Mouse (Mus musculus) neural tube, embryonic 13.5 days (tissue): ENCODE measurements around the gene Tgfb3. TPM values are rescaled to one million over a fixed set of nuclear protein-coding genes. Genes with fewer than 3 reads are reported as not detected.

Experiments
- ATAC-seq: fragments of 200-750 bp; cut with Nextera tagmentation; 2 replicates; pipeline ENCODE4 v1.8.0; 2017; ENCODE audit warnings: low read depth, mild to moderate bottlenecking, moderate TSS enrichment, moderate library complexity
- H3K27ac ChIP-seq: fragments of 300-500 bp; sonication (generic); replicated peaks from 2 replicates; pipeline ENCODE4 v1.5.1; 2015; ENCODE audit warnings: moderate library complexity, mild to moderate bottlenecking, inconsistent platforms
- H3K27me3 ChIP-seq: fragments of 300-500 bp; sonication (generic); 2 replicates; pipeline ENCODE4 v1.6.1; 2015; ENCODE audit warnings: mild to moderate bottlenecking, inconsistent platforms
- H3K36me3 ChIP-seq: fragments of 300-500 bp; sonication (generic); 2 replicates; pipeline ENCODE4 v1.6.1; 2015; ENCODE audit warnings: mild to moderate bottlenecking, inconsistent platforms
- H3K4me1 ChIP-seq: fragments of 300-500 bp; sonication (generic); replicated peaks from 2 replicates; pipeline ENCODE4 v1.6.1; 2015; ENCODE audit warnings: inconsistent platforms
- H3K4me2 ChIP-seq: fragments of 300-500 bp; sonication (generic); 2 replicates; pipeline ENCODE4 v1.6.1; 2015; ENCODE audit warnings: inconsistent platforms, mild to moderate bottlenecking, moderate library complexity
- H3K4me3 ChIP-seq: fragments of 300-500 bp; sonication (generic); 2 replicates; pipeline ENCODE4 v1.5.1; 2015; ENCODE audit warnings: mild to moderate bottlenecking, inconsistent platforms
- H3K9ac ChIP-seq: fragments of 300-500 bp; sonication (generic); 2 replicates; pipeline ENCODE4 v1.6.1; 2015; ENCODE audit warnings: moderate library complexity, mild to moderate bottlenecking, inconsistent platforms
- H3K9me3 ChIP-seq: fragments of 300-500 bp; sonication (generic); 2 replicates; pipeline ENCODE4 v1.6.1; 2016; ENCODE audit warnings: inconsistent platforms
- WGBS: fragments of 180-500 bp; shearing (Covaris S2); methylation state at CpG from one replicate; pipeline ENCODE4 v1.1.7; 2015; 5-methylcytosine and 5-hydroxymethylcytosine counted together
- polyA plus RNA-seq: library from polyadenylated mRNA; unstranded; fragments of >200 nt; fragmentation: Nextera tagmentation; extraction: Ambion mirVana; gene quantifications from 2 replicates; pipeline ENCODE4 v1.2.1, GENCODE M21; 2015

Gene Tgfb3
- polyA plus RNA-seq, 1 experiment from 2014 or later: 8.1 TPM

GRCm38 (mm10) chr12:86077736-86078135 lies 1.1 kb downstream of the Tgfb3 start:
- ATAC-seq: no peak
- WGBS: 25% methylated on average over 11 of the region's 11 CpGs
- Histone ChIP-seq H3K27me3 (peaks cover 22% of the 10 kb centered on the region), H3K27ac (no peak overlapping the region; the same call in 1 of the 2 replicates), H3K9me3 (no peaks in the 10 kb centered on the region), H3K36me3 (no peaks in the 10 kb centered on the region), H3K4me1 (peaks cover 42% of the 10 kb centered on the region), H3K4me3 (peak overlapping the region; percentile 55), H3K9ac (peak overlapping the region; percentile 73), H3K4me2 (peak overlapping the region; percentile 86)

- H3K9me3 ChIP-seq: no peaks in the 10 kb centered on the region
- peaks cover 42% of the 10 kb centered on the region for H3K4me1 ChIP-seq
- no peak for ATAC-seq
- H3K4me3 ChIP-seq: peak overlapping the region; percentile 55
- peaks cover 22% of the 10 kb centered on the region for H3K27me3 ChIP-seq
- H3K4me2 ChIP-seq: peak overlapping the region; percentile 86
- peak overlapping the region; percentile 73 for H3K9ac ChIP-seq
- 10% methylated on average over 8 of the region's 8 CpGs for WGBS
- H3K27ac ChIP-seq: no peak overlapping the region; the same call in 1 of the 2 replicates
- H3K36me3 ChIP-seq: no peaks in the 10 kb centered on the region
Measured at GRCm38 (mm10) chr12:86077322-86077721, 1.5 kb downstream of the Tgfb3 start.

DNA sequence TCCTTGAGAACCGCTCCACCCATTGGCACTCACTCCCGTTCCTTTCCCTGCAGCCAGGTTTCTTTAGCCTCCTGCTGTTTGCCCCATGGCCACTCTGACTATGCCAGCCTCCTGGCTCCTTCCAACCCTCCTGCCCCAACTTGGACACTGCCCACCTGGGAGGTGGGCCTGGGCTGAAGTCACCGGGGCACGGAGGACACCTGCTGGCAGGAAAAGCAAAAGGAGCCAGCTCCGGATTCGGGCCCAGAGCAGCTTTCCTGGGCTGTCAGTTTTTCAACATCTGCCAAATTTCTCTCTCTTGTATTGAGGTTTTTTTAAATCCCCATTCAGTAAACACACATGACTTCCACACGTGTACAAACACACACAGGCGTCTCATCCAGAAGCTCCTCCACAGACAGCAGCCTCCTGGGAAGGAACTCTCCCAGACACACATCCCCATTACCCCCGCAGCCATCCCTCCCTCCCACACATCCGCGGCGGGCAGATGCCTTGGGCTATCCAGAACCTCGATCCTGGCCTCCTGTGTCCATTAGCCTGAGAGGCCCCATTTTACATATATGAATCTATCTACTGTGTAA lies 2.4 kb downstream of the Tgfb3 start:
- H3K27ac ChIP-seq: no peak overlapping the region
- H3K4me2 ChIP-seq: peak overlapping the region; percentile 86
- H3K27me3 ChIP-seq: peaks cover 21% of the 10 kb centered on the region
- 7% methylated on average over 13 of the region's 13 CpGs for WGBS
- no peak for ATAC-seq
- peak overlapping the region; percentile 55 for H3K4me3 ChIP-seq
- no peaks in the 10 kb centered on the region for H3K9me3 ChIP-seq
- H3K9ac ChIP-seq: peak overlapping the region; percentile 55; the same call in 1 of the 2 replicates
- H3K36me3 ChIP-seq: no peaks in the 10 kb centered on the region
- H3K4me1 ChIP-seq: peaks cover 38% of the 10 kb centered on the region

GRCm38 (mm10) chr12:86075358-86075757 lies 3.5 kb downstream of the Tgfb3 start:
- 84% methylated on average over 7 of the region's 7 CpGs for WGBS
- H3K4me3 ChIP-seq: no peak overlapping the region
- peak overlapping the region; percentile 86; the same call in 1 of the 2 replicates for H3K4me2 ChIP-seq

DNA sequence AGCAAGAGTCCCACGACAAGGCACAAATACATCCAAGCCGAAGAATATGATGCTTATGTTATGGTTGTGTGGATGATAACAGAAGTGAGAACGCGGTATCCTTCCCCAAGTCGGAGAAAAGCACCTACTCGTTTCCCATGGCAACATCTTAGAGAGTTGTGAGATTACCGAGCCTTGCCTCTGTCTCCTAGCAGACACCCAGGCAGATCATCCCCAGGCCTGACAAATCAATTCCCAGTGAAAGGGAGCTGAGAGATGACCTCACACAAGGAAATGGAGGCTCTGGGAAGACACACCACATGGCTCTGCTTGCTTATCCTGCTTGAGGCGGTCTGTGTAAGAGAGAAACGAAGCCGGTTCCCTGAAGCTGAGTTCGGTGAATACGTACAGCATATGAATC lies 4.2 kb downstream of the Tgfb3 start:
- 84% methylated on average over 12 of the region's 12 CpGs for WGBS
- Histone ChIP-seq H3K4me1 (peaks cover 38% of the 10 kb centered on the region), H3K36me3 (no peaks in the 10 kb centered on the region), H3K4me3 (no peak overlapping the region), H3K4me2 (no peak overlapping the region), H3K9ac (no peak overlapping the region), H3K27ac (no peak overlapping the region), H3K27me3 (0 out of 2 replicates have a peak, but pooled peaks cover 8% of the 10 kb centered on the region), H3K9me3 (no peaks in the 10 kb centered on the region)
- no peak for ATAC-seq

More at GRCm38 (mm10) chr12:86075358-86075757, 3.5 kb downstream of the Tgfb3 start:
- H3K27me3 ChIP-seq: peaks cover 11% of the 10 kb centered on the region; the same call in 1 of the 2 replicates
- H3K4me1 ChIP-seq: peaks cover 38% of the 10 kb centered on the region
- H3K9me3 ChIP-seq: no peaks in the 10 kb centered on the region
- no peak for ATAC-seq
- H3K27ac ChIP-seq: no peak overlapping the region
- H3K9ac ChIP-seq: no peak overlapping the region
- no peaks in the 10 kb centered on the region for H3K36me3 ChIP-seq

GRCm38 (mm10) chr12:86071432-86071831 lies 7.4 kb downstream of the Tgfb3 start:
- Histone ChIP-seq H3K27ac (no peak overlapping the region; the same call in 1 of the 2 replicates), H3K4me1 (peaks cover 10% of the 10 kb centered on the region), H3K27me3 (no peaks in the 10 kb centered on the region), H3K9ac (no peak overlapping the region), H3K4me3 (no peak overlapping the region), H3K36me3 (0 out of 2 replicates have a peak, but pooled peaks cover 1% of the 10 kb centered on the region), H3K4me2 (no peak overlapping the region), H3K9me3 (no peaks in the 10 kb centered on the region)
- ATAC-seq: no peak
- 57% methylated on average over 6 of the region's 6 CpGs for WGBS

DNA sequence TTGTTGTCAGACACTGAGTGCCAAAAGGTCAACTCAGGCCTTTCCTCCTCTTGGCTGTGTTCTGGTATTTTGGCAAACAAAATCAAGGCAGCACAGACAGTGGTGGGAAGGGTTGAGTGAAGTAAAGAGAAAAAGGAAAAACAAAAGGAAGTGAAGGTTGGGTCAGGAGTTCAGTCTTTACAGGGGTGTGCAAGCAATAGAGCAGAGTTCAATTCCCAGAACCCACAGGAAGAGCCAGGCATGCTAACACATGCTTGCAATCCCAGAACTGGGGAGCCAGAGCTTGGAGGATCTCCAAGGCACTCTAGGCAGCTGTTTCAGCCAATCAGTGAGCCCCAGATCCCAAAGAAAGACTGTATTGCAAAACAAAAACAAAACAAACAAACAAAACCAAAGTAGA lies 14.0 kb downstream of the Tgfb3 start:
- ATAC-seq: no peak
- peaks cover 17% of the 10 kb centered on the region; the same call in 1 of the 2 replicates for H3K36me3 ChIP-seq
- no peak overlapping the region for H3K4me2 ChIP-seq
- H3K27me3 ChIP-seq: no peaks in the 10 kb centered on the region
- H3K27ac ChIP-seq: no peak overlapping the region
- no peaks in the 10 kb centered on the region for H3K4me1 ChIP-seq
- H3K9ac ChIP-seq: no peak overlapping the region
- H3K4me3 ChIP-seq: no peak overlapping the region
- no peaks in the 10 kb centered on the region for H3K9me3 ChIP-seq

- ATAC-seq: no peak
- H3K36me3 ChIP-seq: peaks cover 22% of the 10 kb centered on the region; the same call in 1 of the 2 replicates
- H3K4me2 ChIP-seq: no peak overlapping the region
- H3K4me3 ChIP-seq: no peak overlapping the region
- no peak overlapping the region for H3K9ac ChIP-seq
- H3K9me3 ChIP-seq: no peaks in the 10 kb centered on the region
- no peaks in the 10 kb centered on the region for H3K27me3 ChIP-seq
- no peak overlapping the region for H3K27ac ChIP-seq
- H3K4me1 ChIP-seq: no peaks in the 10 kb centered on the region
- WGBS: 85% methylated on average over 6 of the region's 6 CpGs
Measured at GRCm38 (mm10) chr12:86059341-86059740, 19.5 kb downstream of the Tgfb3 start.

GRCm38 (mm10) chr12:86057516-86057915 lies 21.3 kb downstream of the Tgfb3 start:
- Histone ChIP-seq H3K4me3 (no peak overlapping the region), H3K4me1 (no peaks in the 10 kb centered on the region), H3K27ac (no peak overlapping the region), H3K9ac (no peak overlapping the region), H3K4me2 (no peak overlapping the region), H3K9me3 (no peaks in the 10 kb centered on the region), H3K36me3 (0 out of 2 replicates have a peak, but pooled peaks cover 16% of the 10 kb centered on the region), H3K27me3 (no peaks in the 10 kb centered on the region)
- WGBS: 83% methylated on average over 8 of the region's 8 CpGs
- ATAC-seq: no peak

DNA sequence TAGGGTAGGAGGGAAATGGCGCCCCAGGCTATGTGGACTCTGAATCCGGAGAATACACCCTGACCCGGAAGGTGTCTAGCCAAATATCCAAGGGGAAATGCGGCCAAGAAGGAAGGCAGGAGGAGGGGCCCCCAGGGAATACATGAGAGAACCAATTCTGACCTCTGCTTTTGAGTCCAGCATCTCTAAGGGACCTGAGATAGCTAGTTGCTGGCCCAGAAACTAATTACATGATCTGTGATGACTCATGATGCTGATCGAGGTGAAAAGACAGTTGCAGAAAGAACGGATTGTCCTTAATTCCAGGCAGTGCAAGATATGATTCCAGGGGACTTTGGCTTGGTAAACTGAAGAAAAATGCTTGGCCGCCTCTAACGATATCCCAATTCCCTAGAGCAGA lies 21.9 kb downstream of the Tgfb3 start:
- ATAC-seq: no peak
- H3K4me2 ChIP-seq: no peak overlapping the region
- H3K36me3 ChIP-seq: 0 out of 2 replicates have a peak, but pooled peaks cover 13% of the 10 kb centered on the region
- H3K4me3 ChIP-seq: no peak overlapping the region
- 90% methylated on average over 8 of the region's 8 CpGs for WGBS
- no peaks in the 10 kb centered on the region for H3K9me3 ChIP-seq
- H3K27me3 ChIP-seq: no peaks in the 10 kb centered on the region
- no peak overlapping the region for H3K9ac ChIP-seq
- no peak overlapping the region for H3K27ac ChIP-seq
- no peaks in the 10 kb centered on the region for H3K4me1 ChIP-seq

GRCm38 (mm10) chr12:86055306-86055705 lies 23.5 kb downstream of the Tgfb3 start:
- no peaks in the 10 kb centered on the region for H3K9me3 ChIP-seq
- ATAC-seq: no peak
- no peaks in the 10 kb centered on the region for H3K27me3 ChIP-seq
- no peak overlapping the region for H3K27ac ChIP-seq
- H3K4me1 ChIP-seq: no peaks in the 10 kb centered on the region
- 83% methylated on average over 2 of the region's 2 CpGs for WGBS
- H3K4me2 ChIP-seq: no peak overlapping the region
- H3K36me3 ChIP-seq: 0 out of 2 replicates have a peak, but pooled peaks cover 8% of the 10 kb centered on the region
- H3K4me3 ChIP-seq: no peak overlapping the region
- no peak overlapping the region for H3K9ac ChIP-seq

DNA sequence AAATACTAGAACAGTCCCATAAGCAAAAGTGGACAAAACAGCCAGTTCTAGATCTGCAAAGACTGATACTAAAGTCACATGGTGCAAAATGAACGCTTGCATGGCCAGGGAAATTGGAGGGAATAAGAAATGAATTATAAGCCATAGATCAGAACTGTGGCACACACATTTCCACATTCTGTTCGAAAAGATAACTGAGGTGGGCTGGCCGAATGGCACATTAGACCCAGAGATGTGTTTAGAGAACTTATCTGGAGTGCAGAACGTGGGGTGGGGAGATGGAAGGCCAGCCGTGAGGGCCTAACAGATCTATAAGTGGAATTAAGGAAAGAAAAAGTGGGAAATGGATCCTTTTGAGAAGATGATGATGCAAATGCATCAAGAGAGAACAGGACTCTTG lies 27.4 kb downstream of the Tgfb3 start:
- Histone ChIP-seq H3K4me1 (0 out of 2 replicates have a peak, but pooled peaks cover 3% of the 10 kb centered on the region), H3K4me3 (no peak overlapping the region), H3K36me3 (no peaks in the 10 kb centered on the region), H3K27ac (no peak overlapping the region), H3K27me3 (no peaks in the 10 kb centered on the region), H3K9ac (no peak overlapping the region), H3K9me3 (no peaks in the 10 kb centered on the region), H3K4me2 (no peak overlapping the region)
- no peak for ATAC-seq
- 90% methylated on average over 5 of the region's 5 CpGs for WGBS

- no peak overlapping the region for H3K9ac ChIP-seq
- H3K4me1 ChIP-seq: 0 out of 2 replicates have a peak, but pooled peaks cover 3% of the 10 kb centered on the region
- no peak overlapping the region for H3K4me3 ChIP-seq
- no peak overlapping the region for H3K4me2 ChIP-seq
- no peaks in the 10 kb centered on the region for H3K36me3 ChIP-seq
- no peak for ATAC-seq
- no peaks in the 10 kb centered on the region for H3K27me3 ChIP-seq
- WGBS: 70% methylated on average over 6 of the region's 6 CpGs
- no peak overlapping the region for H3K27ac ChIP-seq
- H3K9me3 ChIP-seq: no peaks in the 10 kb centered on the region
Measured at GRCm38 (mm10) chr12:86049813-86050212, 29.0 kb downstream of the Tgfb3 start.
